Mouse (Mus musculus) thymus, adult 2 months (tissue): ENCODE results near the gene 4933415F23Rik. TPM values are rescaled to one million over a fixed set of nuclear protein-coding genes. Genes with fewer than 3 reads are reported as not detected.
"Not testable (repeated sequence)": the region's sequence is repeated elsewhere in the genome, so short reads cannot be mapped to it uniquely, and the experiment has no call there.

Experiments used
- DNase-seq: peaks from one replicate; pipeline ENCODE4 v3.0.0; 2021
- H3K27ac ChIP-seq: fragments of 200-500 bp; 2 replicates; pipeline ENCODE4 v1.5.1; 2012; ENCODE audit warnings: low read length, control low read depth; ENCODE audit not compliant: control insufficient read depth, insufficient read depth
- H3K27me3 ChIP-seq: fragments of 200-500 bp; 2 replicates; pipeline ENCODE4 v1.6.1; 2012; ENCODE audit warnings: mild to moderate bottlenecking, low read length, moderate library complexity, mixed read lengths; ENCODE audit not compliant: control insufficient read depth, insufficient read depth
- H3K36me3 ChIP-seq: fragments of 200-500 bp; 2 replicates; pipeline ENCODE4 v1.6.1; 2012; ENCODE audit warnings: mild to moderate bottlenecking, low read length, moderate library complexity; ENCODE audit not compliant: control insufficient read depth, insufficient read depth
- H3K4me1 ChIP-seq: fragments of 200-500 bp; replicated peaks from 2 replicates; pipeline ENCODE4 v1.6.1; 2012; ENCODE audit warnings: low read length; ENCODE audit not compliant: control insufficient read depth, insufficient read depth
- H3K4me3 ChIP-seq: fragments of 200-500 bp; 2 replicates; pipeline ENCODE4 v1.5.1; 2012; ENCODE audit warnings: mild to moderate bottlenecking, low read length, control low read depth, moderate library complexity; ENCODE audit not compliant: control insufficient read depth, insufficient read depth
- CTCF ChIP-seq: fragments of 200-500 bp; IDR thresholded peaks from 2 replicates; pipeline ENCODE4 v1.5.1; 2012; ENCODE audit warnings: mild to moderate bottlenecking, control low read depth, low read length, moderate library complexity, borderline replicate concordance; ENCODE audit not compliant: control insufficient read depth, poor library complexity, insufficient read depth; ENCODE audit errors: extremely low read depth
- POLR2A ChIP-seq: fragments of 200-500 bp; IDR thresholded peaks from 2 replicates; pipeline ENCODE4 v1.6.1; 2012; ENCODE audit warnings: mild to moderate bottlenecking, low read length, control low read depth, moderate library complexity; ENCODE audit not compliant: control insufficient read depth, poor library complexity, insufficient read depth; ENCODE audit errors: extremely low read depth
- whole genome bisulfite sequencing: fragments of 180-500 bp; shearing (Covaris S2); methylation state at CpG from one replicate; pipeline ENCODE4 v1.1.7; 2018; 5-methylcytosine and 5-hydroxymethylcytosine counted together
- polyA plus RNA-seq: library from polyadenylated mRNA; depleted of rRNA; stranded (reverse); fragments of >200 nt; gene quantifications from 2 replicates; pipeline ENCODE4 v1.2.3, GENCODE M21; 2012; rRNA removed

Gene 4933415F23Rik
- 0.06 and 0.07 TPM in 2 replicates for polyA plus RNA-seq

GRCm38 (mm10) chr1:23102021-23102420 lies at the start of gene 4933415F23Rik:
Gene 4933415F23Rik (minus strand): TSS chr1:23102253.
- DNase-seq = no peak
- H3K27ac ChIP-seq = no peak within 1 kb of the TSS
- WGBS = 94% methylated on average over 20 of the region's 20 CpGs
- H3K4me1 ChIP-seq = no peaks in the 10 kb centered on the region
- H3K4me3 ChIP-seq = no peak within 1 kb of the TSS
- H3K27me3 ChIP-seq = no peaks in the 10 kb centered on the region
- no peaks in the 10 kb centered on the region for H3K36me3 ChIP-seq
- TF ChIP-seq CTCF = no peak
- no peak for TF ChIP-seq POLR2A

GRCm38 (mm10) chr1:23151722-23152121 lies 49.7 kb upstream of the 4933415F23Rik start:
- H3K4me3 ChIP-seq = no peak overlapping the region
- H3K36me3 ChIP-seq = no peaks in the 10 kb centered on the region
- no peaks in the 10 kb centered on the region for H3K4me1 ChIP-seq
- H3K27me3 ChIP-seq = no peaks in the 10 kb centered on the region
- WGBS = 91% methylated on average over 1 of the region's 1 CpGs
- TF ChIP-seq POLR2A (no peak), CTCF (no peak)
- H3K27ac ChIP-seq = no peak overlapping the region
- no peak for DNase-seq

GRCm38 (mm10) chr1:23146198-23146873 lies 44.3 kb upstream of the 4933415F23Rik start:
- Histone ChIP-seq H3K27ac (no peak overlapping the region), H3K4me3 (no peak overlapping the region), H3K36me3 (no peaks in the 10 kb centered on the region), H3K27me3 (no peaks in the 10 kb centered on the region), H3K4me1 (no peaks in the 10 kb centered on the region)
- 86% methylated on average over 5 of the region's 5 CpGs for WGBS
- no peak for DNase-seq
- TF ChIP-seq CTCF (no peak), POLR2A (no peak)

DNA sequence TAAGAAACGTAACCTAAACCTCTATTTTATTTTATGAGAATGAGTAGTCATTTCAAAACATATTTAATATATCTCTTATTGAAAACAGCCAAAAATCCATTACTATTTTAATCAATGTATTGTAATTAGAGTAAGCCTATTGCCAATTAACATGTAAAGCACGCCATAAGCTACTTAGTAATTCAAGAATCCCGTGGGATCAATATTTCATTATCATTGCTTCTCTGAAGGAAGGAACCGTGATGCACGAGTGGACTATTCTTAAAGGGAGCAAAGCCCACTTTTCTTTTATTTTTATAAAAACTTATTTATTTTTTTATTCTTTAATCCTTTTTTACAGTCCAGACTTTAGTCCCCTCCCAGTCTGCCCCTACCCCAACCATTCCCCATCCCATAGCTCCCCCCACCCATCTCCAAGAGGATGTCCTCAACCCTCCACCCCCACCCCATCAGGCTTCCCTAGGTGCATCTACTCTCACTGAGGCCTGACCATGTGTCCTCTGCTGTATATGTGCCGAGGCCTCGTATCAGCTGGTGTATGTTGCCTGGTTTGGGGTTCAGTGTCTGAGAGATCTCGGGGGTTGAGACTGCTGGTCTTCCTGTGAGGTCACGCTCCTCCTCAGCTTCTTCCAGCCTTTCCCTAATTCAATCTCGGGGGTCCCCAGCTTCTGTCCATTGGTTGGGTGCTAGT lies 39.2 kb upstream of the 4933415F23Rik start:
- no peak for TF ChIP-seq POLR2A
- no peak for TF ChIP-seq CTCF
- H3K4me1 ChIP-seq = no peaks in the 10 kb centered on the region
- H3K27me3 ChIP-seq = no peaks in the 10 kb centered on the region
- H3K4me3 ChIP-seq = no peak overlapping the region
- WGBS = 91% methylated on average over 10 of the region's 10 CpGs
- DNase-seq = no peak
- no peaks in the 10 kb centered on the region for H3K36me3 ChIP-seq
- no peak overlapping the region for H3K27ac ChIP-seq

- not testable (repeated sequence) for H3K36me3 ChIP-seq, H3K4me3 ChIP-seq, H3K27ac ChIP-seq, H3K4me1 ChIP-seq, DNase-seq, H3K27me3 ChIP-seq
- WGBS = 0% methylated on average over 1 of the region's 1 CpGs
Observed at GRCm38 (mm10) chr1:23140530-23140929, 38.5 kb upstream of the 4933415F23Rik start.

- Histone ChIP-seq H3K4me3 (no peak overlapping the region), H3K27me3 (no peaks in the 10 kb centered on the region), H3K27ac (no peak overlapping the region), H3K36me3 (no peaks in the 10 kb centered on the region), H3K4me1 (no peaks in the 10 kb centered on the region)
- WGBS = 80% methylated on average over 4 of the region's 4 CpGs
- TF ChIP-seq CTCF (no peak), POLR2A (no peak)
- DNase-seq = no peak
Observed at GRCm38 (mm10) chr1:23120901-23121300, 18.8 kb upstream of the 4933415F23Rik start.

GRCm38 (mm10) chr1:23119406-23119805 lies 17.4 kb upstream of the 4933415F23Rik start:
- TF ChIP-seq CTCF (no peak), POLR2A (no peak)
- H3K36me3 ChIP-seq = no peaks in the 10 kb centered on the region
- 88% methylated on average over 4 of the region's 4 CpGs for WGBS
- H3K27ac ChIP-seq = no peak overlapping the region
- no peak for DNase-seq
- H3K4me3 ChIP-seq = no peak overlapping the region
- H3K4me1 ChIP-seq = no peaks in the 10 kb centered on the region
- H3K27me3 ChIP-seq = no peaks in the 10 kb centered on the region
